Mouse (Mus musculus): ENCODE data around the gene Fam20b.

GRCm38 (mm10) chr1:156716681-156717080, 2.2 kb downstream of the Fam20b start:
- TF ChIP-seq POLR2A (IDR thresholded peaks at IDR 0.05; ENCODE audit: borderline replicate concordance, extremely low read depth, insufficient read depth, insufficient read length, poor library complexity, severe bottlenecking) (no peak), CTCF (IDR thresholded peaks at IDR 0.05; ENCODE audit: borderline replicate concordance, extremely low read depth, insufficient read depth, insufficient read length) (no peak)
